Mouse (Mus musculus) CH12.LX (cell line): ENCODE results near the gene Nxn. TPM values are rescaled to one million over a fixed set of nuclear protein-coding genes. Genes with fewer than 3 reads are reported as not detected.
A peak's percentile ranks its signal among the peaks of the same experiment; 100 is the strongest.

Experiments
- DNase-seq: peaks from one replicate; pipeline ENCODE4 v3.0.0-alpha.2; 2013; ENCODE audit errors: extremely low read depth
- H3K27ac ChIP-seq: 2 replicates; pipeline ENCODE4 v1.5.1; 2012; ENCODE audit warnings: low read depth, mild to moderate bottlenecking, control low read depth, moderate library complexity; ENCODE audit not compliant: insufficient read depth
- H3K27me3 ChIP-seq: replicated peaks from 2 replicates; pipeline ENCODE3; 2012; ENCODE audit warnings: inconsistent platforms
- H3K36me3 ChIP-seq, 2 experiments: replicated peaks in 1 of 2; 2 replicates each; pipeline versions ENCODE3 to v1.6.1; 2012; ENCODE audit warnings: inconsistent platforms in 1 of 2, low read length in 1 of 2, mild to moderate bottlenecking in 1 of 2, mixed read lengths in 1 of 2, moderate library complexity in 1 of 2; ENCODE audit not compliant: control insufficient read depth in 1 of 2, insufficient read depth in 1 of 2
- H3K4me1 ChIP-seq, 2 experiments: 2 replicates each; pipeline ENCODE4 v1.6.1; 2012; ENCODE audit warnings: inconsistent platforms in 1 of 2, moderate library complexity in 1 of 2; ENCODE audit not compliant: insufficient read depth in 2 of 2, control insufficient read depth in 1 of 2
- H3K4me2 ChIP-seq: 2 replicates; pipeline ENCODE4 v1.6.1; 2012; ENCODE audit warnings: low read depth, mild to moderate bottlenecking, control low read depth; ENCODE audit not compliant: poor library complexity, insufficient read depth, severe bottlenecking
- H3K4me3 ChIP-seq, 3 experiments: fragments of 150-350 bp in 1 of 3; sonication (generic) in 1 of 3; replicated peaks in 1 of 3; 2 replicates each; pipeline versions ENCODE3 to v1.5.1; 2011 to 2012; ENCODE audit warnings: low read depth in 2 of 3, low read length in 2 of 3, mild to moderate bottlenecking in 2 of 3, moderate library complexity in 2 of 3, control low read depth in 1 of 3, improper control_type of control experiment in 1 of 3, inconsistent platforms in 1 of 3, mixed read lengths in 1 of 3; ENCODE audit not compliant: poor library complexity in 1 of 3
- H3K79me2 ChIP-seq: replicated peaks from 2 replicates; pipeline ENCODE4 v1.6.1; 2012; ENCODE audit warnings: mild to moderate bottlenecking, moderate library complexity; ENCODE audit not compliant: control insufficient read depth, poor library complexity, insufficient read depth, severe bottlenecking; ENCODE audit errors: extremely low read depth
- H3K9ac ChIP-seq: 2 replicates; pipeline ENCODE4 v1.6.1; 2012; ENCODE audit warnings: low read depth, mild to moderate bottlenecking, control low read depth, moderate library complexity; ENCODE audit not compliant: insufficient read depth
- H3K9me3 ChIP-seq: replicated peaks from 2 replicates; pipeline ENCODE3; 2012; ENCODE audit warnings: low read length, inconsistent platforms, mixed read lengths
- BHLHE40 ChIP-seq: IDR thresholded peaks from 2 replicates; pipeline ENCODE4 v1.6.1; 2011; ENCODE audit warnings: mild to moderate bottlenecking, low read depth, low read length, improper control_type of control experiment
- CHD1 ChIP-seq: IDR thresholded peaks from 2 replicates; pipeline ENCODE4 v1.6.1; 2012; ENCODE audit warnings: low read depth, low read length, improper control_type of control experiment, inconsistent platforms
- CHD2 ChIP-seq: IDR thresholded peaks from 2 replicates; pipeline ENCODE4 v1.6.1; 2011; ENCODE audit warnings: low read length, improper control_type of control experiment
- CTCF ChIP-seq, 2 experiments: IDR thresholded peaks in 1 of 2; conservative IDR thresholded peaks in 1 of 2; 2 replicates each; pipeline ENCODE4 v1.5.1; 2011 to 2012; ENCODE audit warnings: low read depth in 2 of 2, low read length in 2 of 2, improper control_type of control experiment in 1 of 2, inconsistent platforms in 1 of 2, mild to moderate bottlenecking in 1 of 2, moderate library complexity in 1 of 2
- E2F4 ChIP-seq: IDR thresholded peaks from 2 replicates; pipeline ENCODE4 v1.6.1; 2011; ENCODE audit warnings: low read depth, low read length, improper control_type of control experiment; ENCODE audit not compliant: insufficient replicate concordance
- ELF1 ChIP-seq: IDR thresholded peaks from 2 replicates; pipeline ENCODE4 v1.6.1; 2014; ENCODE audit warnings: low read depth, mild to moderate bottlenecking, inconsistent platforms, low read length, improper control_type of control experiment
- EP300 ChIP-seq: IDR thresholded peaks from 2 replicates; pipeline ENCODE4 v1.6.1; 2011; ENCODE audit warnings: low read length, improper control_type of control experiment
- ETS1 ChIP-seq: conservative IDR thresholded peaks from 2 replicates; pipeline ENCODE4 v1.6.1; 2012; ENCODE audit warnings: low read depth, mild to moderate bottlenecking, inconsistent platforms, low read length, improper control_type of control experiment, moderate library complexity
- GABPA ChIP-seq: IDR thresholded peaks from 2 replicates; pipeline ENCODE4 v1.6.1; 2012; ENCODE audit warnings: low read depth, low read length, improper control_type of control experiment, inconsistent platforms; ENCODE audit not compliant: insufficient replicate concordance
- HCFC1 ChIP-seq: IDR thresholded peaks from 2 replicates; pipeline ENCODE4 v1.6.1; 2012; ENCODE audit warnings: low read depth, mild to moderate bottlenecking, inconsistent platforms, low read length, improper control_type of control experiment
- IRF4 ChIP-seq: IDR thresholded peaks from 2 replicates; pipeline ENCODE4 v1.6.1; 2014; ENCODE audit warnings: low read depth, mild to moderate bottlenecking, inconsistent platforms, low read length, improper control_type of control experiment
- JUN ChIP-seq: IDR thresholded peaks from 2 replicates; pipeline ENCODE4 v1.6.1; 2011; ENCODE audit warnings: low read depth, mild to moderate bottlenecking, low read length, improper control_type of control experiment, moderate library complexity; ENCODE audit not compliant: insufficient read depth
- JUND ChIP-seq: conservative IDR thresholded peaks from 2 replicates; pipeline ENCODE4 v1.6.1; 2011; ENCODE audit warnings: low read depth, low read length, improper control_type of control experiment
- KAT2A ChIP-seq: IDR thresholded peaks from 2 replicates; pipeline ENCODE4 v1.6.1; 2012; ENCODE audit warnings: low read length, improper control_type of control experiment, inconsistent platforms; ENCODE audit not compliant: insufficient replicate concordance
- MAFK ChIP-seq: IDR thresholded peaks from 2 replicates; pipeline ENCODE4 v1.6.1; 2011; ENCODE audit warnings: low read length, improper control_type of control experiment; ENCODE audit not compliant: insufficient replicate concordance
- MAX ChIP-seq: IDR thresholded peaks from 2 replicates; pipeline ENCODE4 v1.6.1; 2011; ENCODE audit warnings: low read length, improper control_type of control experiment
- MAZ ChIP-seq: IDR thresholded peaks from 2 replicates; pipeline ENCODE4 v1.6.1; 2012; ENCODE audit warnings: low read depth, mild to moderate bottlenecking, inconsistent platforms, low read length, improper control_type of control experiment, moderate library complexity
- MEF2A ChIP-seq: IDR thresholded peaks from 2 replicates; pipeline ENCODE4 v1.6.1; 2014; ENCODE audit warnings: low read depth, mild to moderate bottlenecking, inconsistent platforms, low read length, improper control_type of control experiment, borderline replicate concordance
- MXI1 ChIP-seq: IDR thresholded peaks from 2 replicates; pipeline ENCODE4 v1.6.1; 2011; ENCODE audit warnings: mild to moderate bottlenecking, low read depth, low read length, improper control_type of control experiment
- MYC ChIP-seq: IDR thresholded peaks from 2 replicates; pipeline ENCODE4 v1.6.1; 2011; ENCODE audit warnings: low read depth, mild to moderate bottlenecking, improper control_type of control experiment, low read length
- NELFE ChIP-seq: IDR thresholded peaks from 2 replicates; pipeline ENCODE4 v1.6.1; 2011; ENCODE audit warnings: low read depth, low read length, improper control_type of control experiment
- NRF1 ChIP-seq: IDR thresholded peaks from 2 replicates; pipeline ENCODE4 v1.6.1; 2014; ENCODE audit warnings: low read depth, mild to moderate bottlenecking, inconsistent platforms, low read length, improper control_type of control experiment, moderate library complexity
- PAX5 ChIP-seq: IDR thresholded peaks from 2 replicates; pipeline ENCODE4 v1.6.1; 2012; ENCODE audit warnings: low read length, inconsistent platforms, mixed read lengths
- POLR2A ChIP-seq: IDR thresholded peaks from 2 replicates; pipeline ENCODE4 v1.6.1; 2011; ENCODE audit warnings: low read depth, mild to moderate bottlenecking, improper control_type of control experiment, low read length
- POLR2AphosphoS2 ChIP-seq: IDR thresholded peaks from 2 replicates; pipeline ENCODE4 v1.6.1; 2011; ENCODE audit warnings: low read depth, low read length, improper control_type of control experiment
- RAD21 ChIP-seq: IDR thresholded peaks from 2 replicates; pipeline ENCODE4 v1.6.1; 2011; ENCODE audit warnings: low read depth, mild to moderate bottlenecking, low read length, improper control_type of control experiment, moderate library complexity
- RCOR1 ChIP-seq: conservative IDR thresholded peaks from 2 replicates; pipeline ENCODE4 v1.6.1; 2012; ENCODE audit warnings: low read depth, mild to moderate bottlenecking, inconsistent platforms, low read length, improper control_type of control experiment
- SIN3A ChIP-seq: IDR thresholded peaks from 2 replicates; pipeline ENCODE4 v1.6.1; 2012; ENCODE audit warnings: low read length, improper control_type of control experiment, inconsistent platforms
- SMC3 ChIP-seq: IDR thresholded peaks from 2 replicates; pipeline ENCODE4 v1.6.1; 2011; ENCODE audit warnings: low read depth, low read length, improper control_type of control experiment
- TBP ChIP-seq: conservative IDR thresholded peaks from 2 replicates; pipeline ENCODE4 v1.6.1; 2011; ENCODE audit warnings: low read depth, low read length, improper control_type of control experiment
- TCF12 ChIP-seq: IDR thresholded peaks from 2 replicates; pipeline ENCODE4 v1.6.1; 2014; ENCODE audit warnings: low read depth, mild to moderate bottlenecking, inconsistent platforms, low read length, improper control_type of control experiment
- UBTF ChIP-seq: IDR thresholded peaks from 2 replicates; pipeline ENCODE4 v1.6.1; 2012; ENCODE audit warnings: low read depth, mild to moderate bottlenecking, inconsistent platforms, low read length, improper control_type of control experiment, moderate library complexity
- USF1 ChIP-seq: IDR thresholded peaks from 2 replicates; pipeline ENCODE4 v1.6.1; 2014; ENCODE audit warnings: low read depth, mild to moderate bottlenecking, inconsistent platforms, low read length, improper control_type of control experiment
- USF2 ChIP-seq: conservative IDR thresholded peaks from 2 replicates; pipeline ENCODE4 v1.6.1; 2011; ENCODE audit warnings: low read depth, low read length, improper control_type of control experiment
- ZC3H11A ChIP-seq: IDR thresholded peaks from 2 replicates; pipeline ENCODE4 v1.6.1; 2012; ENCODE audit warnings: low read depth, mild to moderate bottlenecking, inconsistent platforms, low read length, improper control_type of control experiment
- ZKSCAN1 ChIP-seq: IDR thresholded peaks from 2 replicates; pipeline ENCODE4 v1.6.1; 2012; ENCODE audit warnings: low read depth, inconsistent platforms, low read length, improper control_type of control experiment, borderline replicate concordance
- ZMIZ1 ChIP-seq: IDR thresholded peaks from 2 replicates; pipeline ENCODE4 v1.6.1; 2012; ENCODE audit warnings: low read depth, mild to moderate bottlenecking, inconsistent platforms, low read length, improper control_type of control experiment
- ZNF384 ChIP-seq: IDR thresholded peaks from 2 replicates; pipeline ENCODE4 v1.6.1; 2012; ENCODE audit warnings: low read depth, low read length, improper control_type of control experiment, inconsistent platforms
- dilution Hi-C: fragments of 300-500 bp; cut with MboI; formaldehyde crosslinking; loops from 2 replicates; pipeline ENCODE4 v1.14.3; 2020; ENCODE audit warnings: low sequenced_read_pairs; ENCODE audit not compliant: extremely low pct_unique_long_range_greater_than_20kb, extremely low pct_ligation_motif_present
- in situ Hi-C: fragments of 300-500 bp; cut with MboI; formaldehyde crosslinking; loops from 3 replicates; pipeline ENCODE4 v1.14.3; 2019; ENCODE audit warnings: low sequenced_read_pairs, low pct_ligation_motif_present, low pct_unique_long_range_greater_than_20kb, mixed read lengths
- polyA plus RNA-seq: library from polyadenylated mRNA; unstranded; fragments of >175 nt; gene quantifications from 2 replicates; pipeline ENCODE4 v1.2.1, GENCODE M21; 2012; ENCODE audit warnings: low read depth; ENCODE audit not compliant: insufficient read length
- total RNA-seq, 2 experiments: library from RNA; depleted of rRNA; stranded (reverse); fragments of 300-350 nt in 1 of 2; fragments of >200 nt in 1 of 2; gene quantifications; 2 replicates each; pipeline ENCODE4 v1.2.3; 2012 to 2014

The Nxn gene
- total RNA-seq (2012; rRNA removed) (16.5 and 19.2 TPM in 2 replicates), total RNA-seq (2014; rRNA removed) (12.9 and 15.3 TPM in 2 replicates), polyA plus RNA-seq (24.8 and 25.0 TPM in 2 replicates)

DNA sequence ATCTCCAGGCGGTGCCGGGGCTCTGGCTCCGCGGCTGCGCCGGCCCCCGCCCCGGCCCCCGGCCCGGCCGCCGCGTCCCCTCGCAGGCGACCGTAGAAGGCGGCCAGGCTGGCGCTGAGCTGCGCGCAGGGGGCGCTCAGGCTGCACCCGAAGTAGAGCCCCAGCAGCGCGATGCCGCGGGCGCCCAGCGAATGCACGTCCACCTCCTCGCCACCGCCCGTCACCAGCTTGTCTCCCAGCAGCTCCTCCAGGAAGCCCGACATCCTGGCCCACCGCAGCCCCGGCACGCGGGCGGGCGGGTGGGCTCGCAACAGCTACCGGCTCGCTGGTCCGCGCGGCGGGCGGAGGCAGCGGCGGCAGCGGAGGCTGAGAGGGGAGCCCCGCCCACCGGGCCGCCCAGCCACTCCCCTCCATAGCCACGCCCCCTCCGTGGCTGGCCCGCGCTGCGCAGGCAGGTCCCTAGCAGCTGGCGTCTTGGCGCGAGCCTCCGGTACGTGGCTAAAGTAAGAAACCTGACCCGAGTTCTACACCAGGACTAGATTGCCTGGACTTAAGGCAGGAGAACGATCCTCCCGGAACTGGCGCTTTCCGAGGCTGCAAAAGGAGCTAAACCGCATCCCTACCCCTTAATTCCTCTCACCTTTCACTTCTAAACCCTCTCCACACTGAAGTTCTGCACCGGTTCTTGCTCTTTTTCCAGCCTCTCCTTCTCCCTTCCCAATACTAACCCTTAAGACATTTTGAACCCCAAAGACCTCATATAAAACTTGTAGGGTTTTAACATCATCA, at the start of gene Nxn:
Gene Nxn, minus strand, starts transcription at position 343 of the 789 bp plus-strand sequence.
- dilution Hi-C loops = no loop called here
- H3K79me2 ChIP-seq = no peaks in the 10 kb centered on the region; the same call in 1 of the 2 replicates
- peak; percentile 87 for DNase-seq
- no peaks in the 10 kb centered on the region for H3K9me3 ChIP-seq
- peak within 1 kb of the TSS; percentile 98 for H3K4me2 ChIP-seq
- in situ Hi-C loops = no loop called here
- H3K4me3 ChIP-seq = peak within 1 kb of the TSS; percentile 70 to 87 (median 74)
- no peak within 1 kb of the TSS for H3K27ac ChIP-seq
- H3K4me1 ChIP-seq = peaks cover 0 to 32% of the 10 kb centered on the region in 2 experiments; a peak in 2 of 4 replicates
- H3K9ac ChIP-seq = peak within 1 kb of the TSS; percentile 56
- H3K36me3 ChIP-seq = no peaks in the 10 kb centered on the region
- TF ChIP-seq IRF4 = peak; percentile 24; the same call in 1 of the 2 replicates
- TF ChIP-seq MYC = no peak
- TF ChIP-seq E2F4 = no peak
- TF ChIP-seq MXI1 = peak; percentile 77; the same call in 1 of the 2 replicates
- TF ChIP-seq MEF2A = peak; percentile 39; the same call in 1 of the 2 replicates
- peak; percentile 71; the same call in 1 of the 2 replicates for TF ChIP-seq SIN3A
- TF ChIP-seq JUN = no peak
- peak; percentile 81 for TF ChIP-seq MAZ
- TF ChIP-seq TCF12 = no peak; the same call in 1 of the 2 replicates
- TF ChIP-seq ZNF384 = no peak
- no peak for TF ChIP-seq ETS1
- no peak for TF ChIP-seq ZKSCAN1
- TF ChIP-seq RCOR1 = no peak
- peak; percentile 81 for TF ChIP-seq UBTF
- TF ChIP-seq USF2 = no peak
- no peak for TF ChIP-seq KAT2A
- TF ChIP-seq POLR2A = peak; percentile 52
- TF ChIP-seq MAX = no peak
- no peak for TF ChIP-seq USF1
- no peak for TF ChIP-seq BHLHE40
- TF ChIP-seq NELFE = 0 out of 2 replicates have a peak, but pooled peaks have one; percentile 30
- TF ChIP-seq MAFK = no peak
- no peak for TF ChIP-seq EP300
- no peak for TF ChIP-seq RAD21
- TF ChIP-seq SMC3 = peak; percentile 4; the same call in 1 of the 2 replicates
- TF ChIP-seq CHD1 = no peak
- no peak for TF ChIP-seq HCFC1
- TF ChIP-seq POLR2AphosphoS2 = no peak
- no peak for TF ChIP-seq PAX5
- no peak for TF ChIP-seq ZMIZ1
- TF ChIP-seq ZC3H11A = no peak
- TF ChIP-seq TBP = no peak
- TF ChIP-seq JUND = no peak
- TF ChIP-seq GABPA = no peak
- peak; percentile 81 for TF ChIP-seq NRF1
- peak in 1 of 2 experiments; percentile 53; a peak in 2 of 4 replicates for TF ChIP-seq CTCF (conservative IDR thresholded peaks at IDR 0.05 in 1 of 2, IDR thresholded peaks at IDR 0.05 in 1 of 2; ENCODE audit: low read depth in 2 of 2, low read length in 2 of 2)
- TF ChIP-seq ELF1 = no peak; the same call in 1 of the 2 replicates
- TF ChIP-seq CHD2 = no peak
- no peaks in the 10 kb centered on the region for H3K27me3 ChIP-seq
